Mouse (Mus musculus): ENCODE results near the gene Bmp2k.

- TF ChIP-seq CTCF (IDR thresholded peaks at IDR 0.05; ENCODE audit: low read depth) (no peak), EP300 (IDR thresholded peaks at IDR 0.05; ENCODE audit: low read depth) (no peak)
Measured at GRCm38 (mm10) chr5:97084541-97084940, 87.1 kb downstream of the Bmp2k start.
